Mouse (Mus musculus): ENCODE data around the gene Ccl5. TPM values are rescaled to one million over a fixed set of nuclear protein-coding genes. Genes with fewer than 3 reads are reported as not detected.

The Ccl5 gene
- total RNA-seq, 2 experiments from 2014 or later, result not detected

- no peak for DNase-seq
These were observed 8.5 kb upstream of the Ccl5 start for GRCm38 (mm10) chr11:83538705-83539314.

DNA sequence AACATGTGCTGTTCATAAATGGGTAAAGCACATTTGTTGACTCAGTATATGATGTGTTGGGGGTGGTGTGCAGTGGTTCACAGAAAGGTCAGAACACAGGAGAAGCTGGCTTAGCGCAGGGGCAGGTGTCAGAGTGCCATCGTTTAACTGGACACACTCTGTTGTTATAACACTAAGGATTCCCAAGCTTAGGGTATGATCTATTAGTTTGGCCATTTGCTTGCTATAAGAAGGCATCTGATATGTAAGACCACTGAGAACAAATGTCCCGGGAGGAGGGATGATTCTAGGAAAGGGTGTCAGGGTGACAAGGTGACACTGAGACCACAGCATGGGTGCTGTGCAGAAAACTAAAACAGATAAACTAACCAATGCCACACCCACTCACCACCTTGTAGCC is 6.5 kb upstream of the Ccl5 start:
- DNase-seq, result no peak

GRCm38 (mm10) chr11:83534609-83535423 is 4.5 kb upstream of the Ccl5 start:
- peak; percentile 75 for DNase-seq

DNA sequence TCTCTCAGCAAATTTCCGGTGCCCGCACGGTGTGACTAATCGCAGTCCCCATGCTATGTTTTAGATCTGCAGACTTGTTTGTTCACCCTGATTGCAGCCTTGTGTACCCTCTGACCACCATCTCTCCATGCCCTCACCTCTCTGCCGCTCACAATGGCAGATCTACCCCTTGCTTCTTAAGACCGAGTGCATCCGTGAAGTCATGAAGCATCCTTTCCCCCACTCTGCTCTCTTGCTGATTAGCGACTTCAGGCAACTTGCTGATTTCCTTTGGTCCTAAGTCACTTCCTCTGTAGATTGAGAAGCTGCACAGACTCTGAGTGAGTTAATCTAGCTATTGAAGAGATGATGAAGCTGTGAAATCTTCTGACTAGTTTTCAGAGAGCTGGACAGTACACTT is 3.8 kb upstream of the Ccl5 start:
- no peak for DNase-seq

- DNase-seq, result no peak
These were observed 2.9 kb upstream of the Ccl5 start for GRCm38 (mm10) chr11:83533192-83533591.

DNA sequence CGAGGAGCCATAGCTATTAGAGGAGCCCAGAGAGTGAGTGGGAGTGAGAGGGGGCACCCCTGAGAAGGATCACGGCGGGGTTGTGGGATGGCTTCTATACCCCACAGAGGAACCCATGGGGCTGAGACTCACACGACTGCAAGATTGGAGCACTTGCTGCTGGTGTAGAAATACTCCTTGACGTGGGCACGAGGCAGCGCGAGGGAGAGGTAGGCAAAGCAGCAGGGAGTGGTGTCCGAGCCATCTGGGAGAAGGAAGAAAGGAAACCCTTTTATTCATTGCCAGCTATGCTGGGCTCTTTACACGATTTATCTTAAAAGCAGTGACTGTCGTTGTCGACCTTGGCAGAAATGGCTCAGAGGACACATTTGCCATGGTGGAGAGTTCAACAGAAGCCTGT is 1.3 kb downstream of the Ccl5 start:
- no peak for DNase-seq

GRCm38 (mm10) chr11:83522075-83522474 is 8.2 kb downstream of the Ccl5 start, which contains the start of gene Heatr9:
Heatr9 (minus strand) TSS chr11:83522175.
- no peak for DNase-seq

DNA sequence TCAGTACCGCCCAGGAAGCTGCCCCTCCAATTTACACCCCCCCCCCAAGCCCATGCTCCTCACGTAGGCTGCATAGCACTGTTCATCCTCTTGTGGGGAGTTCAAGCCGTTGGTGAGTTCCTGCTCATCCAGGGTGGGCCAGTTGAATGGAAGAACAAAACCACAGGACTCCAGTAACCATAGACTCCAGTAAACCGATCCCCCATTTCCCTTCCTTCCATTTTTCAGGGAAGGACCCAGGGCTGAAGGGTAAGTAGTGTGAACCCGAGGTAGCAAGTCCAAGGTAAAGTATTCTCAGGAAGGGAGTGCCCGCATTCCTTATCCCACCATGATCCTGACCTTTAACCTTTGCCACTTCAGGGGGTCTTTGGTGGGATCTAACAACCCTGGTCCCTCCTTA is 11.9 kb downstream of the Ccl5 start:
- no peak for DNase-seq

DNA sequence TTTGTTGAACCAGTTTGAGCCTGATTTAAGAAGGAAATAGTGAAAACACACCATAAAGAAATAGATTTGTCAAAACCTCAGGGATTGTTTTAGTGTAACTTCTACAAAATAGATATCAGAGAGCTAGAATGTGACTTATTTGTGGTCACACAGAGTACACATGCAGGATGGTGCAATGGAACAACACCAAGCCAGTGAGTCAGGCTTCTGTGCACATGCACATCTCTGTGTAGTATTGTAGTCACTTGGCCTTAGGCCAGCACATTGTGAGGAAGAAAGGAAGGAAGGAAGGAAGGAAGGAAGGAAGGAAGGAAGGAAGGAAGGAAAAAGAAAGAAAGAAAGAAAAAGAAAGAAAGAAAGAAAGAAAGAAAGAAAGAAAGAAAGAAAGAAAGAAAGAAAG is 13.2 kb downstream of the Ccl5 start:
- no peak for DNase-seq

DNA sequence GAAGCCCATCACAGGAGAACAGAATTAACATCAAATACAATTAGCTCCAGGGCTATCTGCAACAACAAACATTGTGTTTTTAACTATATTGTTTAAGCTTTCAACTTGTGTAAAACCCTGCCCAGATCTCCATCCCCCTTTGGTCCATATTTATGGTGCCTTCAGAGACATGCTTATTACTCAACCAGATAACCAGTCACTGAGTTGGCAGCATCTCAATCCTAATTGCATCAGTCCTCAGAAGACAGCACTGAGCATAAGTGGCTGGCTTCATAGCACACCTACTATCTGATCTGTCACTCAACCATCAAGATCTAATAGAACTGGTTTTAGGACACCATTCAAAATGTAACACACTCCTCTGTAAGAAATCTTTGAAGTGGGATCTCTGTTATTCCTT is 20.8 kb downstream of the Ccl5 start:
- DNase-seq, result no peak

GRCm38 (mm10) chr11:83504308-83504707 is 26.0 kb downstream of the Ccl5 start:
- no peak for DNase-seq

DNA sequence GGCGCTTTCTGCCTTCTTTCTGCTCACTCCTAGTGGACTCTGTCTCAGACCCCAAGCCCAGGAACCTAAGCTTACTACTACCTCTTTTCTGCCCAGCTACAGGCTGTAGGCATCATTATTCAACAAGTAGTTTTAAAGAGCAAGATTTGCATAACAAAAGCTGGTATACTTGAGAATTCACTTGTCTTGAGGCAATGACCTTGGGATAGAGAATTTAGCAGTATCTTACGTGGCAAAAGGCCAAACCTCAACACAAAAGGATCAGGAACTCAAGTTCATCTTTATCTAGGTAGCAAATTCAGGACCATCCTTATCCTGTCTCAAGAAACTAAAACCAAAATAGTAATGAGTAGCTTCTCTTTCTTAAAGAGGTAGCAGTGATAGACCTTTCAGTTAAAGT is 34.7 kb downstream of the Ccl5 start:
- no peak for DNase-seq

- DNase-seq, result no peak
These were observed 38.8 kb downstream of the Ccl5 start for GRCm38 (mm10) chr11:83491488-83491887.

Other genes starting within 250 kb of the Ccl5 start
- gene Slfn14, start 243.8 kb downstream of the Ccl5 start, total RNA-seq (2021), result under 1 TPM in 1 of 2 experiments, not detected in 1; 0.47 TPM
- gene Ap2b1, start 231.5 kb downstream of the Ccl5 start, total RNA-seq (2021), result 10 to 100 TPM; 39.7 to 49.1 TPM
- gene Pex12, start 227.9 kb downstream of the Ccl5 start, total RNA-seq (2021), result 10 to 100 TPM; 14.5 to 19.2 TPM
- under 1 TPM; 0.75 to 0.81 TPM for gene Rasl10b, start 121.4 kb downstream of the Ccl5 start, total RNA-seq (2021)
- gene Gas2l2, start 101.1 kb downstream of the Ccl5 start, total RNA-seq (2021), result not detected
- gene 1700020L24Rik, start 92.8 kb downstream of the Ccl5 start, total RNA-seq (2021), result under 1 TPM in 1 of 2 experiments, not detected in 1; 0.29 TPM
- gene Mmp28, start 67.4 kb downstream of the Ccl5 start, total RNA-seq (2021), result 1 to 10 TPM; 3.7 to 4.6 TPM
- 10 to 100 TPM; 21.1 to 29.7 TPM for gene Taf15, start 57.4 kb downstream of the Ccl5 start, total RNA-seq (2021)
- gene Heatr9, start 8.3 kb downstream of the Ccl5 start, total RNA-seq (2021), result not detected
- gene Ccl9, start 48.1 kb upstream of the Ccl5 start, total RNA-seq (2021), result 1 to 10 TPM; 2.9 to 4.3 TPM
- gene Ccl6, start 62.6 kb upstream of the Ccl5 start, total RNA-seq (2021), result 1 to 10 TPM; 3.3 to 3.4 TPM
- not detected for gene Rpl9-ps1, start 115.1 kb upstream of the Ccl5 start, total RNA-seq (2021)
- not detected for gene Ccl3, start 118.8 kb upstream of the Ccl5 start, total RNA-seq (2021)
- gene Ccl4, start 132.1 kb upstream of the Ccl5 start, total RNA-seq (2021), result not detected
- 1 to 10 TPM; 1.5 to 1.7 TPM for gene Wfdc17, start 173.5 kb upstream of the Ccl5 start, total RNA-seq (2021)
- not detected for gene Wfdc18, start 178.5 kb upstream of the Ccl5 start, total RNA-seq (2021)
- not detected for gene Wfdc21, start 216.4 kb upstream of the Ccl5 start, total RNA-seq (2021)
- 1 to 10 TPM; 8.1 to 10.0 TPM for gene Heatr6, start 223.2 kb upstream of the Ccl5 start, total RNA-seq (2021)